Mouse (Mus musculus) liver, embryonic 16.5 days (tissue): ENCODE measurements at regions not wholly inside any gene's neighbourhood (a gene's known extent, or its start where the extent isn't known, plus 50 kb on each side); places are given as distances from the start of the nearest gene placed in this dataset.

Experiments used
- ATAC-seq: fragments of 200-750 bp; cut with Nextera tagmentation; 2 replicates; pipeline ENCODE4 v1.8.0; 2017; ENCODE audit warnings: low read depth, mild to moderate bottlenecking, moderate number of reproducible peaks, moderate library complexity
- H3K27ac ChIP-seq: fragments of 300-500 bp; sonication (generic); 2 replicates; pipeline ENCODE4 v1.5.1; 2014; ENCODE audit warnings: mild to moderate bottlenecking, low read length
- H3K27me3 ChIP-seq: fragments of 300-500 bp; sonication (generic); 2 replicates; pipeline ENCODE4 v1.6.1; 2014; ENCODE audit warnings: low read depth, low read length, mixed read lengths; ENCODE audit not compliant: control insufficient read depth, insufficient read depth
- H3K36me3 ChIP-seq: fragments of 300-500 bp; sonication (generic); 2 replicates; pipeline ENCODE4 v1.6.1; 2014; ENCODE audit warnings: mild to moderate bottlenecking; ENCODE audit not compliant: control insufficient read depth, insufficient read depth
- H3K4me1 ChIP-seq: fragments of 300-500 bp; sonication (generic); 2 replicates; pipeline ENCODE4 v1.6.1; 2014; ENCODE audit warnings: low read depth, low read length, mixed read lengths; ENCODE audit not compliant: control insufficient read depth
- H3K4me2 ChIP-seq: fragments of 300-500 bp; sonication (generic); 2 replicates; pipeline ENCODE4 v1.6.1; 2014; ENCODE audit warnings: low read depth, low read length, mixed read lengths
- H3K4me3 ChIP-seq: fragments of 300-500 bp; sonication (generic); 2 replicates; pipeline ENCODE4 v1.5.1; 2014; ENCODE audit warnings: low read depth, mild to moderate bottlenecking, low read length
- H3K9ac ChIP-seq: fragments of 300-500 bp; sonication (generic); 2 replicates; pipeline ENCODE4 v1.6.1; 2014; ENCODE audit warnings: low read depth, low read length
- H3K9me3 ChIP-seq: fragments of 300-500 bp; sonication (generic); replicated peaks from 2 replicates; pipeline ENCODE4 v1.6.1; 2016; ENCODE audit warnings: low read length; ENCODE audit not compliant: control insufficient read depth
- WGBS: fragments of 180-500 bp; shearing (Covaris S2); extraction: QIAGEN DNeasy Blood & Tissue Kit; methylation state at CpG from one replicate; pipeline ENCODE4 v1.1.7; 2014; ENCODE audit not compliant: insufficient replicate concordance; 5-methylcytosine and 5-hydroxymethylcytosine counted together

DNA sequence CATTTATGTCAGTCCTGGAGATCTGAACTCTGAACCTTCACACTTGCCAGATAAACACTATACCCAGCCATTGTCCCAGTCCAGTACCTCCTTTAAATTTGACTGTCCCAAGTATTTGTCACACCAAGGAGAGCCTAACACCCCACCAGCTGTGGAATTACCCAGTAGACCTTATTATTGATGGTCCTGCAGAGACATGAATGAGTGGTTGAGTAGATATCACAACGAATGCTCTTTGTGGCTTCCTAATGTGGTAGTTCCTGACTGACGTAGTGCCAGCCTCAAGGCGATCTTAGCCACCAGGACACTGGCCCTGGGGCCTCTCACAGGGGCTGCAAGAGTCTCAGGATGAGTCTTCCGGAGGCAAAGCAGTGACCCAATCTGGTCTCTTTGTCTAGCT is 142.9 kb upstream of the Hs6st1 start:
- 16% methylated on average over 4 of the region's 4 CpGs for WGBS
- Histone ChIP-seq H3K36me3 (no peaks in the 10 kb centered on the region), H3K4me1 (peaks cover 11% of the 10 kb centered on the region), H3K9me3 (no peaks in the 10 kb centered on the region), H3K9ac (no peak overlapping the region), H3K27ac (no peak overlapping the region), H3K4me3 (no peak overlapping the region), H3K27me3 (no peaks in the 10 kb centered on the region), H3K4me2 (no peak overlapping the region)
- ATAC-seq: no peak

DNA sequence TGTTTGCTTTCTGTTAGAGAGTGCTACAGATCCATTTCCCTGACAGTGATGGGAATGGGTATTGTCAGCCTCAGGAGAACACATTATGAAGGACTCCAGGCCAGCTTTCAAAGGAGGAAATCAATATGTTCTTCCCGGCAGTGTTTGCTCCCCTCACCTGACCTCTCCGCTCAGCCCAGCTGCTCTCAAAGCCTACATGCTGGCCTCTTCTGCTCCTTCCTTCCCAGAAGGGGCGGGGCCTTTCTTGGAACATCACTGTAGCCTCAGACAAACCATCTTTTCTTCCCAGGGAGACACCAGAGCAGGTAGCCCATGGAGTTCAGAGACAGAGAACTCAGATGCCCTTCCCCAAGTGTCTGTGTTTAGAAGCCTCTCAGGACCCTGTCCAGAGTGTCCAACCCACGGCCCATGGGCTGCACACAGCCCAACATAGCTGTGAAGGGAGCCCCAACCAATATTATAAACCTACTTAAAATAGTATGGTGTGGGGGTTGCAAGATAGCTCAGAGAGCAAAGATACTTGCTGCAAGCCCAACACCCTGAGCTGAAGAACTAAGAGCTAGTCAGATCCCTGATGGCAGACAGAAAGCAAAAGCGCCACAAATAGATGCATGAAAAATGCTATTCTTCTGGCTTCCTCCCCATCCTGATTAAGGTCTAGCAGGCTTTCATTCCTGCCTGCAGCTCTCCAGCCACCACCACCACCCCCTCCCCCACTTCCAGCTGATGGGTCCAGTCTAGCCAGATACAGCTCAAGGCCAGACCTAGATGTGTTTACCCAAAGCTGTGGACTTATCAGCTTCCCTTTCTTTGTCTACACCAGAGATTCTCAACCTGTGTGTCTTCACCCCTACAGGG is 141.8 kb upstream of the Hs6st1 start:
- peak; percentile 80 for ATAC-seq
- Histone ChIP-seq H3K27ac (peak overlapping the region; percentile 60; the same call in 1 of the 2 replicates), H3K4me3 (no peak overlapping the region), H3K27me3 (no peaks in the 10 kb centered on the region), H3K9ac (no peak overlapping the region), H3K9me3 (no peaks in the 10 kb centered on the region), H3K36me3 (no peaks in the 10 kb centered on the region), H3K4me2 (no peak overlapping the region), H3K4me1 (peaks cover 11% of the 10 kb centered on the region)
- WGBS: 40% methylated on average over 5 of the region's 5 CpGs

DNA sequence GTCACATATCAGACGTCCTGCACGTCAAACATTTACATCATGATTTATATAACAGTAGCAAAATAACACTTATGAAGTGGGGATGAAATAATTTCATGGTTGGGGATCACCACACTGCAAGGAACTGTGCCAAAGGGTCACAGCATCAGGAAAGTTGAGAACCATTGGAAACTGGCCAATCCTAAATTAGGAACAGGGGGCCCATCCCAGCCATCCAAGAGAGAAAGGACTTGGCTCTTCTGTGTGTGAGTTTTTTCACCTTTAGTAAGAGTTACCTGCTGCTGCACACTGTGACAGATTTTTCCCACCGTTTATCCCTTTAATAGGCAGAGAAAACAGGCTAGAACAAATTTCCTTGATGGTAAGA is 141.2 kb upstream of the Hs6st1 start:
- H3K9me3 ChIP-seq: no peaks in the 10 kb centered on the region
- H3K9ac ChIP-seq: no peak overlapping the region
- no peak overlapping the region for H3K4me3 ChIP-seq
- no peaks in the 10 kb centered on the region for H3K36me3 ChIP-seq
- WGBS: 39% methylated on average over 3 of the region's 3 CpGs
- H3K4me1 ChIP-seq: peaks cover 11% of the 10 kb centered on the region
- no peaks in the 10 kb centered on the region for H3K27me3 ChIP-seq
- H3K27ac ChIP-seq: peak overlapping the region; percentile 32
- ATAC-seq: peak; percentile 43
- no peak overlapping the region for H3K4me2 ChIP-seq

GRCm38 (mm10) chr1:35930351-35930750 is 137.8 kb upstream of the Hs6st1 start:
- WGBS: 52% methylated on average over 3 of the region's 3 CpGs
- no peak overlapping the region for H3K9ac ChIP-seq
- H3K27me3 ChIP-seq: no peaks in the 10 kb centered on the region
- no peaks in the 10 kb centered on the region for H3K9me3 ChIP-seq
- H3K27ac ChIP-seq: no peak overlapping the region
- H3K4me3 ChIP-seq: no peak overlapping the region
- H3K4me1 ChIP-seq: peaks cover 11% of the 10 kb centered on the region
- no peaks in the 10 kb centered on the region for H3K36me3 ChIP-seq
- ATAC-seq: no peak
- no peak overlapping the region for H3K4me2 ChIP-seq

GRCm38 (mm10) chr1:35931056-35931455 is 137.1 kb upstream of the Hs6st1 start:
- Histone ChIP-seq H3K9me3 (no peaks in the 10 kb centered on the region), H3K4me3 (no peak overlapping the region), H3K4me2 (no peak overlapping the region), H3K9ac (no peak overlapping the region), H3K36me3 (no peaks in the 10 kb centered on the region), H3K27ac (no peak overlapping the region), H3K27me3 (no peaks in the 10 kb centered on the region), H3K4me1 (peaks cover 6% of the 10 kb centered on the region)
- WGBS: 54% methylated on average over 7 of the region's 7 CpGs
- no peak for ATAC-seq

DNA sequence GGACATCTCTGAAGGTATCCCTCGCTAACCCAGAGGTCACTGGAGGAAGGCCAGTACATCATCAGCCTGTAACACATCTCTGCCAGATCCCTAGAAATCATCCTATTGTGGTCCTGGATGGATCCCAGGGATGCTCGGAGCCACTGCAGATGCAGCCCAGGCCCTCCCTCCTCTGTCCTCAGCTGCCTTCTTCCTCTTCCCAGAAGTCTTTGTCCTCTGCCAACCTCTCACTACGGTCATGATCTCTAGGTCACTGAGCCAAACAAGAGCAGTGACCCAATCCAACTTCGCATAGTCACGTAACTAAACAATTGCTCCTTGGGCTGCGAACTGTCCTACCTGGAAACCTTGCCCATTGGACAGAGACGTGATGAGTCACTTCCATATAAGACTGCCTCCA is 134.7 kb upstream of the Hs6st1 start:
- Histone ChIP-seq H3K4me1 (no peaks in the 10 kb centered on the region; the same call in none of the 2 replicates), H3K27me3 (no peaks in the 10 kb centered on the region), H3K9me3 (no peaks in the 10 kb centered on the region), H3K9ac (no peak overlapping the region), H3K4me3 (no peak overlapping the region), H3K4me2 (no peak overlapping the region), H3K36me3 (no peaks in the 10 kb centered on the region), H3K27ac (no peak overlapping the region)
- 71% methylated on average over 7 of the region's 7 CpGs for WGBS
- no peak for ATAC-seq

- H3K4me1 ChIP-seq: no peaks in the 10 kb centered on the region; the same call in none of the 2 replicates
- no peak for ATAC-seq
- H3K27ac ChIP-seq: no peak overlapping the region
- no peaks in the 10 kb centered on the region for H3K36me3 ChIP-seq
- H3K4me2 ChIP-seq: no peak overlapping the region
- H3K27me3 ChIP-seq: no peaks in the 10 kb centered on the region
- H3K9me3 ChIP-seq: no peaks in the 10 kb centered on the region
- WGBS: 36% methylated on average over 7 of the region's 7 CpGs
- no peak overlapping the region for H3K4me3 ChIP-seq
- no peak overlapping the region for H3K9ac ChIP-seq
Observed at GRCm38 (mm10) chr1:35935099-35935651, 133.0 kb upstream of the Hs6st1 start.

DNA sequence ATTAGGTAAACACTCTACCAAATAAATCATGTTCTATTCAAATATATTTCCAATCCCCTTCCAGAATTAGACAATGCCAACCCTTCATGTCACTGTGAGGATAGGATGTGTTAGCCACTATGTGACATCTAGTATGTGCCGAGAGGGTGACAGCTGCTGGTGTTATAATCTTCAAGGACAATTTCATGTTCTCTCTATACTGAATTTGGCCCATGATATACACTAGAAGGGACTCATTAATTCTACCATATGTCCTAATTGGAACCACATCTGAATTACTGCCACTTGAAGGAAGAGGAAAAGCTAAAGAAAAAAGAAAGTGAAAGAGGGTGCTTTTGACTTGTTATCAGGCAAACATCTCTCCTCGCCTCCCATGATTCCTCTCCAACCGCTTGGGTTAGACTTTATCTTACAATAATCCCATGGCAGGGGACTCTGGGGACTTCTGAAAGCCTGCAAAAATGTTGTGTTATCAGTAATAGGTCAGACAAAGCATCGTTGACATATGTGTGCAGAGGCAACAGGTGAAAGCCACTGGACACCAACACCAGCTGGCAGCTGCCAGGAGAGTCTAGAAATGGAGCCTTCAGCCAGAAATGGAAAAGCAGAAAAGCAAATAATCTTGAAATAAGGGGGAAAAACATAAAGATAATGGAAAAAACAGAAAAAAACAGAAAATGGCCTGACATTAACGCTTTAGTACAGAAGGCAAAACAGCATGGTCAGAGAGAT is 131.7 kb upstream of the Hs6st1 start:
- no peaks in the 10 kb centered on the region for H3K9me3 ChIP-seq
- no peak overlapping the region for H3K9ac ChIP-seq
- H3K27ac ChIP-seq: no peak overlapping the region
- H3K4me2 ChIP-seq: no peak overlapping the region
- 36% methylated on average over 5 of the region's 5 CpGs for WGBS
- no peaks in the 10 kb centered on the region; the same call in 1 of the 2 replicates for H3K4me1 ChIP-seq
- no peak overlapping the region for H3K4me3 ChIP-seq
- no peaks in the 10 kb centered on the region for H3K36me3 ChIP-seq
- H3K27me3 ChIP-seq: no peaks in the 10 kb centered on the region
- ATAC-seq: no peak

DNA sequence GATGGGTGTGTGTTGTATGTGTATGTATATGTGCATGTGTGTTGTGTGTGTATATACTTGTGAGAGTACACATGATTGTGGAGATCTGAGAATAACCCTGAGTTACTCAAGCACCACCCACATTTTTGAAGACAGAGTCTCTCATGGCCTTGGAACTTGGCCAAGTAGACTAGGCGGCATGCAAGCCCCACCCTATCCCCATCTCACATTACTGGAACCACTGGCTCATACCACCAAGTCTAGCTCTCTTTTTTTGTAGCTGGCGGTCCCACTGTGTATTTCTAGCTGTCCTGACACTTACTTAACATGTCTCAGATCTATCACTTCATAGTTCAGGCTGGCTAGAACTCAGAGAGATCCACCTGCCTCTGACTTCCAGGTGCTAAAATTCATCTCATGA is 128.0 kb upstream of the Hs6st1 start:
- Histone ChIP-seq H3K4me1 (peaks cover 2% of the 10 kb centered on the region), H3K27ac (no peak overlapping the region), H3K36me3 (no peaks in the 10 kb centered on the region), H3K27me3 (no peaks in the 10 kb centered on the region), H3K4me3 (no peak overlapping the region), H3K4me2 (no peak overlapping the region), H3K9me3 (no peaks in the 10 kb centered on the region), H3K9ac (no peak overlapping the region)
- WGBS: 56% methylated on average over 2 of the region's 2 CpGs
- no peak for ATAC-seq
